Mouse (Mus musculus): ENCODE results near the gene Rbmxl2.

GRCm38 (mm10) chr7:107209204-107209860, at the start of gene Rbmxl2:
- TF ChIP-seq POLR2A (IDR thresholded peaks at IDR 0.05; ENCODE audit: low read depth, low read length) (no peak), CTCF (conservative IDR thresholded peaks at IDR 0.05; ENCODE audit: insufficient read depth, insufficient read length, low read depth, low read length) (no peak)

All from kidney, adult 2 months (tissue).